Mouse (Mus musculus) telencephalon, adult 2 months (tissue): ENCODE data around the gene Prdm10.

ENCODE experiments used
- DNase-seq: peaks from one replicate; pipeline ENCODE4 v3.0.0-alpha.2; 2011; ENCODE audit warnings: low read depth, low spot score

Prdm10 gene

GRCm38 (mm10) chr9:31301526-31302311, 21.4 kb downstream of the Prdm10 start:
- DNase-seq = no peak

DNA sequence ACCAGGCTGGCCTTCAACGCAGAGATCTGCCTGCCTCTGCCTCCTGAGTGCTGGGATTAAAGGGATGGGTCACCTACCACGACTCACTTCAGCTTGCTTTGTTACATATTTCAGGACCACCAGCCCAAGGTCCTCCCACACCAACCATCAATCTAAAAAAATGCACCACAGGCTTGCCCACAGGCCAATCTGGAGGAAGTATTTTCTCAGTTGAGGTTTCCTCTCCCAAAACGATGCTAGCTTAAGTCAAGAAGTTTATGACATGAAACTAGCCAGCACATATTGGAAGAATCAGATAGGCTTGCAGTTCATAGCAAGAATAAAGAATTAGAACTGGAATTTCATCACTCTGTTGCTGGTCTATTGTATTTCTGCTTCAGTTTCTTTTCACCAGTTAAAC, 24.0 kb downstream of the Prdm10 start:
- no peak for DNase-seq

- no peak for DNase-seq
These were observed 24.8 kb downstream of the Prdm10 start for GRCm38 (mm10) chr9:31305117-31305516.

- no peak for DNase-seq
These were observed 25.5 kb downstream of the Prdm10 start for GRCm38 (mm10) chr9:31305807-31306206.

DNA sequence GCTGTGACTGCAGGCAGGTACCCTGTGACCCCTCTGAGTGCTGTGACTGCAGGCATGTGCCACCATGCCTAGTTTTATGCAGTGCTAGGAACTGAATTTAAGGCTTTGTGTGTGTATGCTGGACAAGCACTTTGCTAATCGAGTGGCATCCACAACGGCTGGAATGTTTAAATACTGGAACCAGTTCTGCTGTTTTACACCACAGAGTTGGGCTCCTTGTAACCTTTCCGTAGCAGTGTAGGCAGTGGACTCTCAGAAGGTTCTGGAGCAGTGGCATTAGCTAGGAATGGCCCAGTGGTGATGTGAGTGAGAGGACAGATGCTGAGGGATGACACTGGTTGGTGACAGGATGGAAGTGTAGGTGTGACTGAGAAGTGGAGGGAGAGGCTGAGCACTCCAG, 26.9 kb downstream of the Prdm10 start:
- no peak for DNase-seq

DNA sequence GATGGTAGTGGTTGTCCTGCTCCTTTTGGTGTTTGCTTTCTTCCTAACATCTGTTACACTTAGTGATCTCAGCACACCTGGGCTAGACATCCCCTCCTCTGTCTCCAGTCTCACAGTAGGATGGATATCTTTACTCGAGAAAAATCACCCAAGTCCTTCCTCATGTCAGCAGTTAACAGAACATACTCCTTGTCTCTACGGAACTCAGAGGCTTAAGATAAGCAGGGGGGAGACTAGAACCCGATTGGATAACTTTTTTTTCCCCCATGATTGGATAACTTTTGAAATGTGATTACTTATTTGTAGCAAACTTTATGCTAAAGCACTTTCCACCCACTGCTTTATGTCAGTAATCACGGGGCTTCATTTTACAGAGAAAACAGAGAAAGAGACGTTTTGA, 28.7 kb downstream of the Prdm10 start:
- no peak for DNase-seq

GRCm38 (mm10) chr9:31310662-31311061, 30.3 kb downstream of the Prdm10 start:
- no peak for DNase-seq

GRCm38 (mm10) chr9:31313876-31314275, 33.5 kb downstream of the Prdm10 start:
- DNase-seq = no peak

- peak; percentile 45 for DNase-seq
These were observed 35.6 kb downstream of the Prdm10 start for GRCm38 (mm10) chr9:31315983-31316382.

DNA sequence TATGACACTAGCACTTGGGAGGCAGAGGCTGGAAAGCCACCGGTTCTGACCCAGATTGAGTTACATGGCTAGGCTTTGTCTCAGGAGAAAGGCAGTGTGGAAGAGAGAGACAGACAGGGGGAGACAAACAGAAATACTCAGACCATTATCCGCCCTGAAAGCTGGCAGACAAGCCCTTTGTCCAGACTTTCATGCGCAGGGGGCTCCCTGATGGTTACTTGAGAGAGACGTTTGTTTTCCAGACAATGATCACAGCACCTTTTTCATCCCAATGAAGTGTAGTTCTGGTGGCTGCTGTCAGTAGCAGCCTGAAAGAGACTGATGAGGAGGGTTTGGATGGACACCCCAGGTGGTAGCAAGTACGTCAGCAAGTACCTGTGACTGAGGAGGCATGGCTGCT, 38.6 kb downstream of the Prdm10 start:
- DNase-seq = no peak

DNA sequence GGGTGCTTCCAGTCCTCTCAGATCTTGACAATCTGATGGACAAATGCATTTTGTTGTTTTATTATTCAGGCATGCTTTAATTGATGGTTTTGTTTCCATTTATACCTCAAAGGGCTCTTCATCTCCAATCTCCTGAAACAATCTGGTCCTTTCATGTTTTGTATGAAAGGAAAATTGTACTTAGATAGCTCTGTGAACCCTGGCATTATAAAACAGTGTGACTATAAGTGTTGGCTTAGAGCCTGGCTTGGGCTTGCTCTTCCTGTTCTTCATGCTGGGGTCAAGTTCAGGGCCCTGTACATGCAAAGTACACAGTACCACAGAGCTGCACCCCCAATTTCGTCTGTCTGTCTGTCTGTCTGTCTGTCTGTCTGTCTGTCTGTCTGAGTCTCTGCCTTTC, 40.4 kb downstream of the Prdm10 start:
- no peak for DNase-seq

DNA sequence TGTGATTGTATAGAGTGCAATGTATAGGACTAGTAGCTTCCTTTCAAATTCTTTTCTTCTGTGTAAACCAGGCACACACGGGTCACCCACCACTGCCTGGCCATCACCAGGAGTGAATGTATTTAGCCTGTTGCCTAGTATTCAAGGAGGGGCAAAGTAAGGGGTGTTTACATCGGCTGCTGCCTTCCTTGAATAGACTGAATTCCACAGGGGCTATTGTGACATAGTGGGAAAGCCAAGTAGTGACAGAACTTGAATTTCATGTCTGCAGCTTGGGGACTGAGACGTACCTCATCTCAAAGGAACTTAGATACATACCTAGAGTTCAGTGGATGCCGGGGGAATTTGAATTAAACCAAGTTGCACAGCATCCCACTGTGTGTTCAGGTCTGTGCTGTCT, 41.2 kb downstream of the Prdm10 start:
- no peak for DNase-seq

DNA sequence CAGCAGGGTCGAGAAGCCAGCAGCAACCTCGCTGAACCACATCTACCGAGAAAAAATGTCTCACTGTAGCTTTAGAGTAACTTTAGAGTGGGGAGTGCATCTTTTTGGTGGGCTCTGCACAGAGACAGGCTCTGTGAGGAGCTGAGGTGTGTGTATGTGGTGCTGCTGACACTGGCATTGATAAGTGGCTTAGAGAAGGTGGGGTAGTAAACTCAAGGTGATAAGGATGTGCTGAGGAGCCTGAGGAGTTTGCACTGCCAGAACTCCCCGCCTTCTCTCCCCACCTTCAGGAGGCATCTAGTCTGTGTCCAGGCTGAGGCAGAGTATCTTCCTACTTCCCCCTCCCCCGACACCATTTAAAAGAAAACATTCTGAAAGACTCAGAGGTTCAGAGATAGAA, 41.8 kb downstream of the Prdm10 start:
- DNase-seq = no peak

DNA sequence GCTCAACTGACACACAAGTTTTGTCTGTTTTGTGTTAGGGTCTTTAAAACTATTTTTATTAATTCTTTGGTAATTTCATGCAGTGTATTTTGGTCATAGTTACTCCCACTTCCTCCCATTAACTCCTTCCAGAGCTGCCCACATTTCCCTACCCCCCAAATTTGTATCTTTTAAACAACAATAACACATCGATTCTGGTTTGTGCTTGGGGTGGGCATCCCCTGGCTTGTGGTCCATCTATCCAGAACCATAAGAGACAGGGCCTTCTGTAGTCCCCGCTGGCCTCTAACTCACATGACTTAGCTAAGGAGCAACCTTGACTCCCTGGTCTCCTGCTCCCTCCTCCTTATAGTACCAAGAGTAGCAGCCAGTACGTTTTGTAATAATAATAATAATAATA, 50.5 kb downstream of the Prdm10 start:
- DNase-seq = no peak

DNA sequence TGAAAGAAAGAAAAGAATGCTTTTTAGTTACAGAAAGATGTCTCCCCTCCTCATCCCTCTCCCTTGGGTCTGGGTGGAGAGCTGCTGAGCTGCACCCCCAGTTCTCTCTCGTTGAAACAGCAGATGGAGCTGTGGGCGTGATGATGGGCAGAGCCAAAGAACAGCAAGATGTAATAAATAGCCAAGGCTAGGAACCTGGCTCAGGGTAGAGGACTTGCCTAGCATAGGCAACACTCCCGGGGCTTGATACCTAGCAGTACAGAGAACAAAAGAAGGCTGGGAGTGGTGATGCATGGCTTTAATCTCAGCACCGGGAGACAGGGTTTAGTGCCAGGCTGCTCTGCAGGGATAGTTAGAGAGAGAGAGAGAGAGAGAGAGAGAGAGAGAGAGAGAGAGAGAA, 50.9 kb downstream of the Prdm10 start:
- DNase-seq = peak; percentile 87

- no peak for DNase-seq
These were observed 51.6 kb downstream of the Prdm10 start for GRCm38 (mm10) chr9:31331906-31332305.

DNA sequence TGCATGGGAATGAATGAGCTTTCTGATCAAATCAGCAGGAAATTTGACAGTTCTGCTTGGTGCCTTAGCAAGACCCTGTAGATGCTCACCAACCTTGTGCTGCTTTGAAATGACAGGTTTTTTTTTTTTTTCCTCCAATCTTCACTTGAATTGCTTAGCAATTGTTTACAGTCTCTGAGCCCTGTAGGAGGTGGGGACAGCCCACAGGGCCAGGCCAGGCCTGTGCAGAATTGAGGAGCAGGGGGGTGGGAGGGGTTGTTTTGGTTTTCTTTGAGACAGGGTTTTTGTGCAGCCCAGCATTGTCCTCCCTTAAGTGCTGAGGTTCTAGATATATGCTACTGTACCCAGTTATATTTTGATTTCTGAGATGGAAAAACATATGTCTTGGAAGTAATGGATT, 52.5 kb downstream of the Prdm10 start:
- DNase-seq = no peak

DNA sequence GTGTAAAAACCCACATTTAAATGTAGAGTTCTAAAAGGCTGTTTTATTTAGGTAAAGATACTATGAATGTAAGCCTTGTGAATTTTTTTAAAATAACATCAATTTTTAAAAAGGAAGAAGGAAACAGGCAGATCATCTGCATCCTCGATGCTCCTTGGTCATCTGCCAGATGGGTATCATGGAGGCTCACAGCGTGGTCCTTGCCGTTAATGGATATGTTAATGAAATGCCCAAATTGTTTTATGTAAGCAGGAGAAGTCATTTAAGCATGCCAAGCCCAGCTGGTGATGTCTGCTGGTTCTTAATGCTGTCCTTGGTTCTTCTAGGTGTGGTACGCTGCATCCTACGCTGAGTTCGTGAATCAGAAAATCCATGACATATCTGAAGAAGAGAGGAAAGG, 54.7 kb downstream of the Prdm10 start:
- DNase-seq = no peak

DNA sequence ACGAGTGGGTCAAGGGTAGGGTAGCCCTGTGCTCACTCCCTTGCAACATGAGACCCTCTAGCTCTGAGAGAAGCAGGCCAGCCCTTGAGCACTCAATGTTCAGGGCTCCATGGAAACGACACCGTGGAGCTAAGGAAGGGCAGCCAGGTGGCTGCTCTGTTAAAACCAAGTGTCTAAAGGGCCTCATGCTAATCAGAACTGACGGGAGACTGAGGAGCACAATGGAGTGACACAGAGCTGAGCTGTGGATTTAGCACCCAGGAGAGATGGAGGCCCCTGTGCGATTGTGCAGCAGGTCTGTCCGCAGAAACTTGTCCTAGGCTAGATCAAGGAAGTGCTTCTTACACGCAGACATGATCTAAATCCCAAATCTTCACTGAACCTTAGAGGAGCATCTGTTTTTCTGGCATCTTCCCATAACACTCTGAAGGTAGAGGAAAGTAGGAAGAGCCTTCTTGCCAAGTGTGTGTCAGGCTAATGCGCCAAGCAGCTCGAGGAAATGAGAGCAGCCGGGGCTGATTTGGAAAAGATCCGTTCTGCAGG, 64.0 kb downstream of the Prdm10 start:
- DNase-seq = peak; percentile 44

- DNase-seq = no peak
These were observed 66.3 kb downstream of the Prdm10 start for GRCm38 (mm10) chr9:31346575-31347080.

- DNase-seq = no peak
These were observed 68.1 kb downstream of the Prdm10 start for GRCm38 (mm10) chr9:31348458-31348857.

DNA sequence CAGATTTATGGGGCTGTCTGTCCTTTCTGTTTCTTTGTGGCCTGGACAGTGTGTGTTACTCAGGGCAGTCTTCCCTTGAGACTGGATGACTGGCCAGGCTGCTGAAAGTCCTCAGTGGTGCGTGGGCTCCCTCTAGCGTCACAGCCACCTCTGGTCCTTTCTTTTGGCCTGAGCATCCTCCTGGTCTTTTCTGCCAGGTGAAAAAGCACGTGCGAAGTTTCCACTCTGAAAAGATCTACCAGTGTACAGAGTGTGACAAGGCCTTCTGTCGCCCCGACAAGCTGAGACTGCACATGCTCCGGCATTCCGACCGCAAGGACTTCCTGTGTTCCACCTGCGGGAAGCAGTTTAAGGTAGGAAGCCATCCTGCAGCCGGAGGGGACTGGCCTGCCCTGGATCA, 68.6 kb downstream of the Prdm10 start:
- no peak for DNase-seq

DNA sequence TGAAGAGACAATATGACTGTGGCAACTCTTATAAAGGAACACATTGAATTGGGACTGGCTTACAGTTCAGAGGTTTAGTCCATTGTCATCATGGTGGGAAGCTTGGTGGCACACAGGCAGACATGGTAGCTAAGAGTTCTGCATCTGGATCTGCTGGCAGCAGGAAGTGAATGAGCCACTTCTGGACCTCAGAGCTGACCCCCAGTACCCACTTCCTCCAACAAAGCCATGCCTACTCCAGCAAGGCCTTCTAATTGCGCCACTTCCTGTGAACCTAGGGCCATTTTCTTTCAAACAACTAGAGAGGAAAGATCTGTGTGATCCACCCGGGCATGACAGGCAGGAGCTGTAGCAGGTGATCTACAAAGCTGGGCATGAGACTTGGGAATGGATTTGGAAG, 72.4 kb downstream of the Prdm10 start:
- no peak for DNase-seq
